Comparison of ENCODE assay signal across 10 mouse cellular contexts in the genomic region with DNA sequence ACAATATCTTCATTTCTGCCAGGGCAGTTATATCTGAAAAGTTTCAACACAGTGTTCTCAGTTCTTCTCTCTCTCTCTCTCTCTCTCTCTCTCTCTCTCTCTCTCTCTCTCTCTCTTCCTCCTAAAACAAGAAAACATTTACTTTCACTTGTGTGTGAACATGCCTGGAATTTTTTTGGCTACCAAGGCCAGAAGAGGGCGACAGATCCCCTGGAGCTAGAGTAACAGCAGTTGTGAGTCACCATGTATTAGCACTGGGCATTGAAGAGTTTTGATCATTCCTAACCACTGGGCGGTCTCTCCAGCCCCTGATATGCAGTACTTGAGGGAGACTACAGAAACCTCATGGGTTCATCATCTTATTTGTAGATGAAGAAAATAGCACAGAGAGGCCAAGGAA.
DNase-seq lines count a peak whose midpoint lies in the region; ATAC-seq and TF ChIP-seq lines count a peak whose summit lies in the region.
"Had no signal": no experiment of that assay in that cellular context is flagged by ENCODE, and none has a peak within 500 bp of the region (broad histone marks: within the 10 kb centered on the region; RNA-seq: fewer than 3 reads in every experiment).

No protein-coding gene starts in this region.

- no peak overlapping the region for H3K9ac ChIP-seq in liver, adult 2 months (ENCODE audit: low read depth, low read length)
- H3K9ac ChIP-seq in liver, embryonic 11.5 days (ENCODE audit: low read depth, low read length), result no peak overlapping the region

- peak; percentile 1 to 6 for DNase-seq in cerebellum, postnatal 14 days
- no peak for DNase-seq in cerebellum, adult 11-12 months
- peak; percentile 1 for DNase-seq in liver, adult 2 months (ENCODE audit: extremely low read depth, low read depth, low spot score)
- no peak for DNase-seq in liver, embryonic 11.5 days (ENCODE audit: low spot score)
- peak; percentile 22 for DNase-seq in embryo, embryonic 10.5 days (ENCODE audit: low spot score)
- DNase-seq in heart, embryonic 10.5 days (ENCODE audit: low spot score), result no peak
- DNase-seq in heart, postnatal 10 days, result no peak
- DNase-seq: heart, adult 18-20 months had no signal

- ATAC-seq in liver, embryonic 11.5 days (replicated peaks; ENCODE audit: low FRiP score), result no peak

- TF ChIP-seq CTCF in liver, adult 2 months (IDR thresholded peaks at IDR 0.05; ENCODE audit: low read depth, low read length), result no peak
- TF ChIP-seq CTCF in E14TG2a.4 (conservative IDR thresholded peaks at IDR 0.05; ENCODE audit: low read length), result peak; percentile 20

- 47% methylated on average over 2 of the region's 2 CpGs for WGBS in liver, adult 2 months
- 43% methylated on average over 2 of the region's 2 CpGs for WGBS in liver, embryonic 11.5 days
- WGBS in heart, embryonic 10.5 days, result 35% methylated on average over 2 of the region's 2 CpGs

- no peaks in the 10 kb centered on the region for H3K27me3 ChIP-seq in liver, adult 2 months (ENCODE audit: control insufficient read depth, insufficient read depth, low read length)
- no peaks in the 10 kb centered on the region for H3K27me3 ChIP-seq in liver, embryonic 11.5 days (replicated peaks; ENCODE audit: control insufficient read depth, insufficient read depth, low read length)
- H3K27me3 ChIP-seq in E14TG2a.4 (ENCODE audit: insufficient read depth, low read length), result no peaks in the 10 kb centered on the region
- no peaks in the 10 kb centered on the region for H3K27me3 ChIP-seq in heart, embryonic 10.5 days (ENCODE audit: insufficient read depth, poor library complexity, severe bottlenecking)

- H3K4me1 ChIP-seq in liver, adult 2 months (ENCODE audit: control insufficient read depth, insufficient read depth, low read length), result no peaks in the 10 kb centered on the region
- H3K4me1 ChIP-seq in liver, embryonic 11.5 days (replicated peaks; ENCODE audit: control insufficient read depth, insufficient read depth, low read length), result no peaks in the 10 kb centered on the region
- H3K4me1 ChIP-seq in E14TG2a.4 (replicated peaks; ENCODE audit: low read depth, low read length), result no peaks in the 10 kb centered on the region
- no peaks in the 10 kb centered on the region for H3K4me1 ChIP-seq in heart, embryonic 10.5 days

- intact Hi-C loops in heart, postnatal 10 days (cut with DNase I), result no loop called here

- no peak for TF ChIP-seq POLR2A in liver, adult 2 months (IDR thresholded peaks at IDR 0.05; ENCODE audit: extremely low read depth, insufficient read depth, low read length)

- no peaks in the 10 kb centered on the region for H3K36me3 ChIP-seq in liver, adult 2 months (ENCODE audit: control insufficient read depth, insufficient read depth, low read length)
- H3K36me3 ChIP-seq in liver, embryonic 11.5 days (ENCODE audit: control insufficient read depth, insufficient read depth, low read length), result no peaks in the 10 kb centered on the region
- no peaks in the 10 kb centered on the region for H3K36me3 ChIP-seq in E14TG2a.4 (ENCODE audit: insufficient read depth, low read length)
- no peaks in the 10 kb centered on the region for H3K36me3 ChIP-seq in heart, embryonic 10.5 days

- H3K4me3 ChIP-seq in liver, adult 2 months (ENCODE audit: insufficient read depth, low read depth, low read length), result no peak overlapping the region
- no peak overlapping the region for H3K4me3 ChIP-seq in liver, embryonic 11.5 days (ENCODE audit: low read depth, low read length)
- H3K4me3 ChIP-seq in E14TG2a.4 (replicated peaks; ENCODE audit: low read length), result no peak overlapping the region
- H3K4me3 ChIP-seq in heart, embryonic 10.5 days, result no peak overlapping the region

- H3K4me2 ChIP-seq in liver, embryonic 11.5 days, result no peak overlapping the region

- H3K27ac ChIP-seq in liver, adult 2 months (replicated peaks; ENCODE audit: insufficient read depth, low read depth, low read length), result no peak overlapping the region
- no peak overlapping the region for H3K27ac ChIP-seq in liver, embryonic 11.5 days (ENCODE audit: low read depth, low read length)
- H3K27ac ChIP-seq in heart, embryonic 10.5 days, result no peak overlapping the region
- H3K27ac ChIP-seq: macrophage had no signal

- no peaks in the 10 kb centered on the region for H3K9me3 ChIP-seq in liver, embryonic 11.5 days (ENCODE audit: control insufficient read depth, low read length)
- H3K9me3 ChIP-seq in E14TG2a.4 (ENCODE audit: low read length), result no peaks in the 10 kb centered on the region
- no peaks in the 10 kb centered on the region for H3K9me3 ChIP-seq in heart, embryonic 10.5 days

- no peaks in the 10 kb centered on the region for H3K79me2 ChIP-seq in liver, adult 2 months (ENCODE audit: control insufficient read depth, insufficient read depth, low read length)

Comparison
In these comparisons a context has a peak if more than half of its experiments do, and no peak if none do; other contexts are left out.
1. DNase-seq: peak in cerebellum, postnatal 14 days (2 of 2), liver, adult 2 months (single experiment) and embryo, embryonic 10.5 days (single experiment); none in cerebellum, adult 11-12 months (single experiment), liver, embryonic 11.5 days (single experiment), heart, embryonic 10.5 days (single experiment) and heart, postnatal 10 days (0 of 2).